Mouse (Mus musculus) retina, embryonic 14.5 days (tissue): ENCODE measurements at regions not wholly inside any gene's neighbourhood (a gene's known extent, or its start where the extent isn't known, plus 50 kb on each side); places are given as distances from the start of the nearest gene placed in this dataset.

Source experiments
- DNase-seq: peaks from one replicate; pipeline ENCODE4 v3.0.0-alpha.2; 2015; ENCODE audit warnings: low spot score

GRCm38 (mm10) chr19:18444324-18444723 lies 187.3 kb downstream of the Ostf1 start:
- DNase-seq: no peak

- no peak for DNase-seq
Observed at GRCm38 (mm10) chr19:18436351-18436750, 195.3 kb downstream of the Ostf1 start.

DNA sequence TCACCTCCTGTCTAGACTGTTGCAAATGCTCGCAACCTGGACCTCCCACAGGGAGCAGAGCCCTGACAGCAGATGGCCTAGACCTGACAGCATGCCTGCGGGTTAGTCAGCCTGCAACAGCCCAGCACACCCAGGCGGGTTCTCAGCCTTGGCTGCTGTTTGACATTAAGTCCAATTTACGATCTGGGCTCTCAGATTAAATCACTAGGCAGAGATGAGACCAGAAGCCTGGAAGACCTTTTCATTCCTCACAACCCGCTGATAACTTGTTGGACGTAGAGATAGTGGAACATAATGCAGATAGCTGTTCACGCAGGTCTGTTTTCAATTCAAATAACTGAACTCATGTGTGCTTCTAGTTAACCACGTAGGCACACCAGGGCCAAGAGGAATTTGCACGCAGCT lies 211.2 kb downstream of the Ostf1 start:
- peak; percentile 47 for DNase-seq

- DNase-seq: no peak
Observed at GRCm38 (mm10) chr19:18418548-18418947, 213.1 kb downstream of the Ostf1 start.

DNA sequence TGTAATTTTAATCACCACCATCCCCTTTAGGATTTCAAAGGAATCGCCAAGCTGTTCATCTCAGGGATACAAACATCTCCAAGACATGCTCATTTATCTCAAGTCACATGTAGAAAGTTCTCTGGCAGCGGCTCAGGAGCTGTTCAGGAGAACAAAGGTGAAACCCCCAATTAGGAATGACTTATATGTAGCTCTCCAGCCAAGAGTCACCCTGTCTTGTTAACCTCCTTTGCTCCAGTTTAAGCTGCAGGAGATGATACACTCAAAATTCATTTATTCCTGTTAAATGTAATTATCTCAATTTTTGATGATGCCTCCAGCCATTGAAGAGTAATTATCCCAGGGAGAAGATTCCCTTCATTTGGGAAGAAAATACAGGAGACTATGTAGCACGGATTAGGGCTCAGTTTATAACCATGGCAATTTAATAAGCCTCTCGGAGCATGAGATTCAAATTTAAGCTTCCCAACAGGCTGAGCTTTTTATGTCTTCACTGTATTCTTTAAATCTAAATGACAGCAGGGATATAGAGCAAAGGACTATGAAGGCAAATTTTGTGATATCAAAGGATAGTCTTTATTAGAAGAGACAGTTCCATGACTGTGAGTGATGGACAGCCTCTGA lies 254.0 kb downstream of the Ostf1 start:
- DNase-seq: no peak

- no peak for DNase-seq
Observed at GRCm38 (mm10) chr19:18368612-18369011, 263.0 kb downstream of the Ostf1 start.

- DNase-seq: no peak
Observed at GRCm38 (mm10) chr19:18353960-18354359, 277.7 kb downstream of the Ostf1 start.

GRCm38 (mm10) chr19:18345735-18346134 lies 285.9 kb downstream of the Ostf1 start:
- no peak for DNase-seq

DNA sequence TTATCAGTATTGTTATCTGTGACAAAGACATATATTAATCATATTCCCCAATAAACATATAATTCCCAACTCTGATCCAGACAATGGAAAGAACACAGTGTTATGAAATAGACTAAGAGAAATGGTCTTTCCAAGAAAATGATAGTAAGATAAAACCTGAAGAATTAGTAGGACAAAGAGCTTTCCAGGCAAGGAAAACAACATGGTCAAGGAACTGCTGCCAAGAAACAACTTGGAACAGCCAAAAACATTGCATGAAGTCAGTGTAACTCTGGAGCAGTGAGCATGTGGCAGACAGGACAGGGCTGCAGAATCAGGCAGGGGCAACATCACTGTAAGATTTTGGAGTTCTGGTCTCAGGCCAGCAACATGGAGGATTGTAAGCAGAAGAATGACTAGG lies 288.0 kb downstream of the Ostf1 start:
- DNase-seq: no peak

DNA sequence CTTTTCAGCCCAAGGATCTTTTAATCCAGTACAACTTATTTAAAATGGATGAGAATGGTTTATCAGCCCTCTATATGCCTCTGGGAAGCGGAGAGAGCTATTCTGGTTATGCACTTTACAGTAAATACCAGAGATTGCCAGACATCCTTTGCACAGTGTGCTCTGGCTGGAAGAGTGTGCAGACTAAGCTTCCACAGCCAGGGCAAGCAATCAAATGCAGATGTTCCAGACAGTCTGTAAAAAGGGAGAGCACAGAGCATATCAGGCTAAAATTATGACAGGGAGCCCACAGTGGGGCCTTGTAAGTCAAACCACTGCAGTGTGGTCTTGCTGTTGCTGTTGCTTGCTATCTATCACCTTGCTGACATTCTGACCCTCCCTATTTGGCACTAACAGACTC lies 288.6 kb downstream of the Ostf1 start:
- DNase-seq: no peak

- no peak for DNase-seq
Observed at GRCm38 (mm10) chr19:18337819-18338555, 293.6 kb downstream of the Ostf1 start.

DNA sequence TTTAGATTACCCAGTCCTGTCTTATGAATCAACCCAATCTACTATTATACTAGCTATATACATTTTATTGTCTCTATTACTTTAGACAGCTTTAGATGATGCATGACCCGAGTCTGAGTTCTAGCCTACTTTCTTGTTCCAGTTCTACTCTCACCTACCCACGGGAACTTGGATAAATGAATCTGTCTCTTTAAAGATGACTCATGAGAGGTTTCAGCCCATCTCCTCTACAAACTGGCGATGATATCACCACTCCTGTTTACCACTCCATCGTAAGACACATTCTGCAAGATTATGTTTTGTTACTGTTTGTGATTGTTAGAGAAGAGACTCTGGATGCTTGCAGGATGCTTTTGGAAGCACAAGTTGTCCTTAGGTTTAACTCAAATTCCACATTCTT lies 295.0 kb downstream of the Ostf1 start:
- no peak for DNase-seq

GRCm38 (mm10) chr19:18334639-18335038 lies 297.0 kb downstream of the Ostf1 start:
- DNase-seq: no peak

DNA sequence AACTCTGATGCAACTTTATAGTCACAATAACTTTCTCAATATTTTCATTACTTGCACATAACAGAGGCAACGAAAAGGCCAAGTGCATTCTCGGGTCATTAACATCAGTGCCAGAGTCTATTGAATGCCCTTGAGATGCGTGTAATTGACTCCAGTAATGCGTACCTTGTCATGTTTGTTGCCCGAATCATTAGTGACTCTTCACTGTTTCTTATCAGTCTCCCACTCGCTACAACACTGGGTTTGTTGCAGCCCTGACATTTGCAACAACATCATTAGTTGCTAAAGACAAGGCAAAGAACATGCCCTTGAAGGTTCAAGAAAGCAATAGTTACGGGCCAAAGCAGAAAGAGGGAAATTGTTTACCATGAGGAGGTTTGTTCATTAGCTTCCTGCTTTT lies 299.8 kb downstream of the Ostf1 start:
- DNase-seq: no peak

GRCm38 (mm10) chr19:18329421-18329820 lies 302.2 kb downstream of the Ostf1 start:
- DNase-seq: no peak

GRCm38 (mm10) chr19:18318391-18318944 lies 313.2 kb downstream of the Ostf1 start:
- DNase-seq: no peak

- DNase-seq: no peak
Observed at GRCm38 (mm10) chr19:18273415-18273814, 358.2 kb downstream of the Ostf1 start.

GRCm38 (mm10) chr19:18255074-18255684 lies 376.4 kb downstream of the Ostf1 start:
- no peak for DNase-seq

- no peak for DNase-seq
Observed at GRCm38 (mm10) chr19:18253333-18253732, 378.3 kb downstream of the Ostf1 start.
